Mouse (Mus musculus): ENCODE results near the gene Cplx3. TPM values are rescaled to one million over a fixed set of nuclear protein-coding genes. Genes with fewer than 3 reads are reported as not detected.

Gene Cplx3
- total and polyA plus RNA-seq, 3 experiments = not detected

- Histone ChIP-seq H3K4me3 (ENCODE audit: control insufficient read depth in 1 of 2, insufficient read depth in 1 of 2, low read depth in 2 of 2, low read length in 2 of 2) (no peak overlapping the region), H3K4me1 (ENCODE audit: control insufficient read depth in 1 of 2, insufficient read depth in 2 of 2, low read length in 2 of 2) (peaks cover 2 to 25% of the 10 kb centered on the region in 2 experiments), H3K27ac (ENCODE audit: control insufficient read depth, low read depth, low read length) (no peak overlapping the region), H3K9ac (ENCODE audit: control insufficient read depth, low read depth, low read length, poor library complexity, severe bottlenecking) (no peak overlapping the region), H3K36me3 (ENCODE audit: control insufficient read depth in 1 of 2, insufficient read depth in 2 of 2, low read length in 2 of 2) (peaks cover 2 to 20% of the 10 kb centered on the region in 2 experiments), H3K9me3 (replicated peaks; ENCODE audit: insufficient read depth, low read length) (no peaks in the 10 kb centered on the region), H3K79me2 (ENCODE audit: control insufficient read depth, insufficient read depth, low read length, poor library complexity) (peaks cover 24% of the 10 kb centered on the region), H3K27me3 (ENCODE audit: control insufficient read depth in 1 of 2, insufficient read depth in 2 of 2, low read length in 2 of 2) (no peaks in the 10 kb centered on the region)
- DNase-seq (ENCODE audit: low read depth, low spot score) = no peak
- TF ChIP-seq GATA1 (IDR thresholded peaks at IDR 0.05; ENCODE audit: low read depth, low read length) = no peak
- no peak for TF ChIP-seq USF1 (IDR thresholded peaks at IDR 0.05; ENCODE audit: low read depth, low read length)
- no peak for TF ChIP-seq POLR2AphosphoS5 (IDR thresholded peaks at IDR 0.05; ENCODE audit: borderline replicate concordance, low read depth, low read length)
- no peak for TF ChIP-seq RAD21 (IDR thresholded peaks at IDR 0.05; ENCODE audit: low read depth, low read length)
- no peak for TF ChIP-seq RCOR1 (IDR thresholded peaks at IDR 0.05; ENCODE audit: low read depth, low read length)
- no peak for TF ChIP-seq NELFE (IDR thresholded peaks at IDR 0.05; ENCODE audit: low read depth, low read length)
- no peak for TF ChIP-seq SIN3A (IDR thresholded peaks at IDR 0.05; ENCODE audit: low read length)
- no peak for TF ChIP-seq SMC3 (IDR thresholded peaks at IDR 0.05; ENCODE audit: low read depth, low read length)
- no peak for TF ChIP-seq TBP (IDR thresholded peaks at IDR 0.05; ENCODE audit: low read depth, low read length)
- TF ChIP-seq MYC (IDR thresholded peaks at IDR 0.05; ENCODE audit: low read depth, low read length) = no peak
- TF ChIP-seq MYB (IDR thresholded peaks at IDR 0.05; ENCODE audit: low read depth, low read length) = no peak
- no peak for TF ChIP-seq ZKSCAN1 (IDR thresholded peaks at IDR 0.05; ENCODE audit: low read depth, low read length)
These were observed 41.5 kb downstream of the Cplx3 start for GRCm38 (mm10) chr9:57564609-57565008.

DNA sequence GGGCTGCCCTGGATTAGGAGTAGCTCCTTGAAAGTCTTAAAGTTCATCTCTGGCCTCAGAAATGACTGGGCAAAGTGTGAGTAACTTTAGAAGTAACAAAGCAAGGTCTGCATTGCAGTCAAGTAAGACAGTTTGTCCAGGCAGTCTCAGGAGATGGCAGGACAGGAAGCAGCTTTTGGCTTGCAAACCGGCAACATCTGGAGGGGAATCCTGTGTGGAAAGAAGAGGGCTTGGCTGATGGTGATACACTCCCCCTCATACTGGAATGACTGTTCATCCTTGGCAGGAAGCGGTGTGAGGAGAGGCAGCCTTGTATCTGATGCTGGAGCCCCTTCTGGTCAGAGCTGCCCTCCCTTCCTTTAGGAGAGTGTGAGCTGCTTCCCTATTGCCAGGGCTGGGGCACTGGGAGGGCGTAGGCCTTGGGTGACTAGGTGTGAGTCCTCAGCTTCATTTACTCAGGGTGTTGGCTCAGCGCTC is 43.1 kb downstream of the Cplx3 start:
- Histone ChIP-seq H3K9me3 (replicated peaks; ENCODE audit: insufficient read depth, low read length) (no peaks in the 10 kb centered on the region), H3K79me2 (ENCODE audit: control insufficient read depth, insufficient read depth, low read length, poor library complexity) (peaks cover 24% of the 10 kb centered on the region), H3K27me3 (ENCODE audit: control insufficient read depth in 1 of 2, insufficient read depth in 2 of 2, low read length in 2 of 2) (no peaks in the 10 kb centered on the region), H3K9ac (ENCODE audit: control insufficient read depth, low read depth, low read length, poor library complexity, severe bottlenecking) (no peak overlapping the region), H3K27ac (ENCODE audit: control insufficient read depth, low read depth, low read length) (no peak overlapping the region), H3K4me3 (ENCODE audit: control insufficient read depth in 1 of 2, insufficient read depth in 1 of 2, low read depth in 2 of 2, low read length in 2 of 2) (no peak overlapping the region), H3K36me3 (ENCODE audit: control insufficient read depth in 1 of 2, insufficient read depth in 2 of 2, low read length in 2 of 2) (peaks cover 2 to 22% of the 10 kb centered on the region in 2 experiments), H3K4me1 (ENCODE audit: control insufficient read depth in 1 of 2, insufficient read depth in 2 of 2, low read length in 2 of 2) (peaks cover 2 to 28% of the 10 kb centered on the region in 2 experiments)
- no peak for TF ChIP-seq POLR2A (IDR thresholded peaks at IDR 0.05; ENCODE audit: control insufficient read depth in 1 of 2, insufficient read depth in 1 of 2, low read depth in 1 of 2, low read length in 2 of 2, poor library complexity in 1 of 2)
- TF ChIP-seq GATA1 (IDR thresholded peaks at IDR 0.05; ENCODE audit: low read depth, low read length) = no peak
- TF ChIP-seq ZKSCAN1 (IDR thresholded peaks at IDR 0.05; ENCODE audit: low read depth, low read length) = no peak
- no peak for TF ChIP-seq CTCF (IDR thresholded peaks at IDR 0.05 in 2 of 3, conservative IDR thresholded peaks at IDR 0.05 in 1 of 3; ENCODE audit: control insufficient read depth in 1 of 3, insufficient read depth in 1 of 3, low read depth in 2 of 3, low read length in 3 of 3, poor library complexity in 1 of 3, severe bottlenecking in 1 of 3)
- TF ChIP-seq ETS1 (IDR thresholded peaks at IDR 0.05; ENCODE audit: low read depth, low read length) = no peak
- TF ChIP-seq USF1 (IDR thresholded peaks at IDR 0.05; ENCODE audit: low read depth, low read length) = no peak
- TF ChIP-seq RCOR1 (IDR thresholded peaks at IDR 0.05; ENCODE audit: low read depth, low read length) = no peak
- TF ChIP-seq POLR2AphosphoS5 (IDR thresholded peaks at IDR 0.05; ENCODE audit: borderline replicate concordance, low read depth, low read length) = no peak
- no peak for TF ChIP-seq MAX (IDR thresholded peaks at IDR 0.05; ENCODE audit: low read length)
- no peak for TF ChIP-seq ZNF384 (IDR thresholded peaks at IDR 0.05; ENCODE audit: low read depth, low read length)
- TF ChIP-seq ZC3H11A (IDR thresholded peaks at IDR 0.05; ENCODE audit: low read depth, low read length) = no peak
- no peak for TF ChIP-seq UBTF (IDR thresholded peaks at IDR 0.05; ENCODE audit: borderline replicate concordance, insufficient read depth, low read depth, low read length)
- DNase-seq (ENCODE audit: low read depth, low spot score) = no peak
